Mouse (Mus musculus) olfactory bulb, adult 2 months (tissue): ENCODE results near the gene Zdhhc20.

Experiments
- CTCF ChIP-seq: fragments of 200-500 bp; IDR thresholded peaks from 2 replicates; pipeline ENCODE4 v1.5.1; 2012; ENCODE audit warnings: low read depth, mild to moderate bottlenecking, low read length, moderate library complexity; ENCODE audit not compliant: insufficient read depth
- POLR2A ChIP-seq: fragments of 200-500 bp; IDR thresholded peaks from 2 replicates; pipeline ENCODE4 v1.6.1; 2012; ENCODE audit warnings: mild to moderate bottlenecking, low read depth, low read length, moderate library complexity; ENCODE audit not compliant: insufficient read depth

DNA sequence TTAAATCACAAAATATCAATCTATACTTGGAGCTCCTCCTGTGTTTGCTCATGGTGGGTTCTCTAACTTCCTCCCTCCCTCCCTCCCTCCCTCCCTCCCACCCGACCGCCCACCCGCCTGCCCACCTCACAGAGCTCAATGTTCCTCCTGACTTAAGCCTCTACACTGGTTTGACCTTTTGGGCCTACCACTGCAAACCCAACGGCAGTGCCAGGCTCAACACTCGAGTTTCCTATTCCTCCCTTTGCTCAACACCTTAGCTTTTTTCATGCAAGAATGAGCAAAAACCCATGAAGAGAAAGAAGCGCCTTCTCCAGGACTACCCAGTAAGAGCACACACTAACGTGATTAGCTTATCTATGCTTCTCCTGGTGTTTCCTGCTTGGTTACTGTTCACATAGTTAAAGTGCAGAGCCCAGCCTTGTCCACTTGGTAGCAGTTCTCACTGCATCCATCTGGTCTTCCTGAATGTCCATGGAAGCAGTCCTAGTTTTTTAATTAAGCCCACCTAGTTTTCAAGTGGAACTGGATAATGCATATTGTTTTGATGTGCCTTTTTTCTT is 42.9 kb upstream of the Zdhhc20 start:
- TF ChIP-seq CTCF (no peak), POLR2A (no peak)
